Comparison of ENCODE assay signal across 8 mouse cellular contexts in the genomic region with DNA sequence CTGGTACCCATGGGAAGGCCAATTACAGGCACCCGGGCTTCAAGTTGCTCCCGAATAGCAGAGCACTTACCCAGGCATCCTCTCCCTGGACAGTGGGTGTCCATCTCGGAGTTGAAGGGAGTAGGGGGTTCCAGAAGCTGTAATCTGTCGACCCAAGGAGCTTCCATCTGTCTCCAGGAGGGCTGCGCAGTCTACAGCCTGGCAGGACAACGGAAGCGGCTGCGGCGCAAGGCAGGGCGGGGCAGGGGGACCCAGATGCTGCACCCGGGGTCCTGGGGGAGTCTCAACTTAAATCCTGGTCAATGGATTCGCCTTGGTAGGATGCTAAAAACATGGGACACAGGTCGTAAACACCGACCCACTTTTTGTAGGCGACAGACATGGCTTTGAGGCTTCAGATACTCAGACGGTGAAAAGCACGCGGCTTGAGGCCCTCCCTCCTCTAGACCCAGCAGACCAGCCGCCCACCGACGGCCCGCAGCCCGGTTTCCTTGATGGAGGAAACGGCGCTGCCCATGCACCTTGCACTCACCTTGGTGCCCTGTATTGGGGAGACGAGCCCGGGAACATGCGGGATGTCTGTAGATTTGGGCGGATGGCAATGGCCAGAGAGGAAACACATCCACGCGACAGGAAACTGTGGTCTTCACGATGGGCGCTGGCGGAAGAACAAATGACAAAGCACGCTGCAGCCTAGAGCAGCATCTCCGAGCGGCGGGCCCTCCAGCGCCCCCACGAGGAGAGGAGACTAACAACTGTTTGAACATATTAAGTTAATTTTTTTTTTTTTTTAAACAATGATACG. TPM values are rescaled to one million over a fixed set of nuclear protein-coding genes. Genes with fewer than 3 reads are reported as not detected.
A peak's percentile ranks its signal among the peaks of the same experiment; 100 is the strongest.
DNase-seq lines count a peak whose midpoint lies in the region; ATAC-seq and TF ChIP-seq lines count a peak whose summit lies in the region.

No protein-coding gene starts in this region.

- peak overlapping the region; percentile 69 for H3K9ac ChIP-seq in intestine, postnatal 0 days (ENCODE audit: low read depth, low read length)

- peaks cover 45% of the 10 kb centered on the region for H3K36me3 ChIP-seq in embryonic facial prominence, embryonic 10.5 days (replicated peaks)
- H3K36me3 ChIP-seq in intestine, postnatal 0 days (ENCODE audit: control insufficient read depth, insufficient read depth) = peaks cover 33% of the 10 kb centered on the region
- H3K36me3 ChIP-seq in midbrain, embryonic 10.5 days = peaks cover 46% of the 10 kb centered on the region

- intact Hi-C loops in left cerebral cortex, postnatal 36 days (cut with DNase I) = no loop called here

- peak; percentile 95 for ATAC-seq in granulocyte monocyte progenitor cell, adult 5-6 weeks (replicated peaks; ENCODE audit: poor library complexity, severe bottlenecking)
- peak; percentile 82 for ATAC-seq in intestine, postnatal 0 days

- H3K4me3 ChIP-seq in embryonic facial prominence, embryonic 10.5 days = peak overlapping the region; percentile 98
- peak overlapping the region; percentile 52 for H3K4me3 ChIP-seq in intestine, postnatal 0 days (ENCODE audit: low read depth, low read length)
- H3K4me3 ChIP-seq in midbrain, embryonic 10.5 days = peak overlapping the region; percentile 84

- H3K9me3 ChIP-seq in embryonic facial prominence, embryonic 10.5 days = no peaks in the 10 kb centered on the region
- no peaks in the 10 kb centered on the region for H3K9me3 ChIP-seq in intestine, postnatal 0 days (ENCODE audit: control insufficient read depth)
- no peaks in the 10 kb centered on the region for H3K9me3 ChIP-seq in midbrain, embryonic 10.5 days (replicated peaks)

- H3K27ac ChIP-seq in embryonic facial prominence, embryonic 10.5 days (replicated peaks) = peak overlapping the region; percentile 96
- H3K27ac ChIP-seq in intestine, postnatal 0 days (ENCODE audit: low read depth, low read length) = peak overlapping the region; percentile 57
- H3K27ac ChIP-seq in midbrain, embryonic 10.5 days (replicated peaks) = peak overlapping the region; percentile 96

- peak overlapping the region; percentile 80 for H3K4me2 ChIP-seq in intestine, postnatal 0 days (replicated peaks; ENCODE audit: low read depth)

- peaks cover 26% of the 10 kb centered on the region for H3K4me1 ChIP-seq in embryonic facial prominence, embryonic 10.5 days
- no peaks in the 10 kb centered on the region for H3K4me1 ChIP-seq in intestine, postnatal 0 days (replicated peaks; ENCODE audit: control insufficient read depth, insufficient read depth, low read length)
- H3K4me1 ChIP-seq in midbrain, embryonic 10.5 days = peaks cover 24% of the 10 kb centered on the region

- peak; percentile 92 for DNase-seq in adrenal gland, postnatal 14 days
- peak; percentile 92 for DNase-seq in embryonic facial prominence, embryonic 10.5 days (ENCODE audit: low spot score)
- DNase-seq in left cerebral cortex, postnatal 36 days (ENCODE audit: low spot score in 2 of 2) = peak; percentile 84 to 87
- DNase-seq in midbrain, embryonic 10.5 days (ENCODE audit: low spot score) = peak; percentile 90
- DNase-seq in right cerebral cortex, postnatal 36 days (ENCODE audit: low spot score in 2 of 2) = peak; percentile 80 to 82
- peak; percentile 78 to 88 for DNase-seq in urinary bladder, postnatal 4 days (ENCODE audit: low spot score in 2 of 2)

- no peaks in the 10 kb centered on the region for H3K27me3 ChIP-seq in embryonic facial prominence, embryonic 10.5 days (replicated peaks; ENCODE audit: low read depth, poor library complexity, severe bottlenecking)
- H3K27me3 ChIP-seq in intestine, postnatal 0 days (replicated peaks; ENCODE audit: control insufficient read depth, insufficient read depth, low read length) = no peaks in the 10 kb centered on the region
- H3K27me3 ChIP-seq in midbrain, embryonic 10.5 days (ENCODE audit: low read depth, poor library complexity, severe bottlenecking) = no peaks in the 10 kb centered on the region; the same call in 1 of the 2 replicates

- TF ChIP-seq CTCF in intestine, postnatal 0 days (IDR thresholded peaks at IDR 0.05; ENCODE audit: low read depth) = peak; percentile 88

- WGBS in embryonic facial prominence, embryonic 10.5 days = under 1% methylated on average over 41 of the region's 41 CpGs
- WGBS in intestine, postnatal 0 days = under 1% methylated on average over 41 of the region's 41 CpGs
- WGBS in midbrain, embryonic 10.5 days = under 1% methylated on average over 41 of the region's 41 CpGs

RNA-seq across cellular contexts. Expression of a gene that starts 14.4 kb away (rescaled TPM):
- total RNA-seq in adrenal gland, postnatal 14 days (2021) = 3.5 and 6.6 TPM in 2 replicates
- 22.1 and 25.2 TPM in 2 replicates for polyA plus RNA-seq in embryonic facial prominence, embryonic 10.5 days (2016; fragmentation: Nextera tagmentation; extraction: Ambion mirVana)
- 0.04 TPM in 1 of 2 replicates, not detected in the other for total RNA-seq in granulocyte monocyte progenitor cell, adult 5-6 weeks (2014; fragmentation: Nextera tagmentation)
- total RNA-seq in granulocyte monocyte progenitor cell, adult 5-6 weeks (2017) = 0.21 TPM in 1 of 2 replicates, not detected in the other
- 1.9 and 3.0 TPM in 2 replicates for polyA plus RNA-seq in intestine, postnatal 0 days (2015; fragmentation: Nextera tagmentation; extraction: Ambion mirVana)
- total RNA-seq in left cerebral cortex, postnatal 36 days (2021) = 100 to 1,000 TPM; 386 to 903 TPM
- polyA plus RNA-seq in midbrain, embryonic 10.5 days (2016; fragmentation: Nextera tagmentation; extraction: Ambion mirVana) = 36.4 and 55.1 TPM in 2 replicates

RNA-seq across cellular contexts. Expression of a gene that starts 48.6 kb away (rescaled TPM):
- 44.8 and 47.3 TPM in 2 replicates for total RNA-seq in adrenal gland, postnatal 14 days (2021)
- polyA plus RNA-seq in embryonic facial prominence, embryonic 10.5 days (2016; fragmentation: Nextera tagmentation; extraction: Ambion mirVana) = 11.9 and 12.7 TPM in 2 replicates
- 24.0 and 54.0 TPM in 2 replicates for total RNA-seq in granulocyte monocyte progenitor cell, adult 5-6 weeks (2014; fragmentation: Nextera tagmentation)
- 25.8 and 32.1 TPM in 2 replicates for total RNA-seq in granulocyte monocyte progenitor cell, adult 5-6 weeks (2017)
- polyA plus RNA-seq in intestine, postnatal 0 days (2015; fragmentation: Nextera tagmentation; extraction: Ambion mirVana) = 11.5 and 11.6 TPM in 2 replicates
- total RNA-seq in left cerebral cortex, postnatal 36 days (2021) = 100 to 1,000 TPM; 107 to 109 TPM
- polyA plus RNA-seq in midbrain, embryonic 10.5 days (2016; fragmentation: Nextera tagmentation; extraction: Ambion mirVana) = 11.0 and 11.6 TPM in 2 replicates

RNA-seq across cellular contexts. Expression of a gene that starts 54.8 kb away (rescaled TPM):
- 19.6 and 34.2 TPM in 2 replicates for total RNA-seq in adrenal gland, postnatal 14 days (2021)
- polyA plus RNA-seq in embryonic facial prominence, embryonic 10.5 days (2016; fragmentation: Nextera tagmentation; extraction: Ambion mirVana) = 1.9 and 3.4 TPM in 2 replicates
- 84.4 and 140 TPM in 2 replicates for total RNA-seq in granulocyte monocyte progenitor cell, adult 5-6 weeks (2014; fragmentation: Nextera tagmentation)
- 200 and 215 TPM in 2 replicates for total RNA-seq in granulocyte monocyte progenitor cell, adult 5-6 weeks (2017)
- 4.9 and 6.2 TPM in 2 replicates for polyA plus RNA-seq in intestine, postnatal 0 days (2015; fragmentation: Nextera tagmentation; extraction: Ambion mirVana)
- 1 to 10 TPM; 1.6 to 2.2 TPM for total RNA-seq in left cerebral cortex, postnatal 36 days (2021)
- 1.6 and 2.0 TPM in 2 replicates for polyA plus RNA-seq in midbrain, embryonic 10.5 days (2016; fragmentation: Nextera tagmentation; extraction: Ambion mirVana)

Comparison
In these comparisons a context has a peak if more than half of its experiments do, and no peak if none do; other contexts are left out.
1. Peak in every context shown above with its lines: DNase-seq, ATAC-seq, H3K4me3 ChIP-seq and H3K27ac ChIP-seq.
2. RNA of a gene that starts 14.4 kb away (total RNA-seq): 386 to 903 TPM in left cerebral cortex, postnatal 36 days; 3.5 to 6.6 TPM in adrenal gland, postnatal 14 days and 0.04 to 0.21 TPM in granulocyte monocyte progenitor cell, adult 5-6 weeks; every median in the first group is over 10 times any median in the second.